Mouse (Mus musculus) left cerebral cortex, postnatal 14 days (tissue): ENCODE measurements around the gene Nfat5. TPM values are rescaled to one million over a fixed set of nuclear protein-coding genes. Genes with fewer than 3 reads are reported as not detected.
A peak's percentile ranks its signal among the peaks of the same experiment; 100 is the strongest.

Source experiments
- DNase-seq, 2 experiments: peaks; one replicate each; pipeline ENCODE4 v3.0.0; 2021 to 2022; ENCODE audit warnings: low spot score in 2 of 2, mixed read lengths in 1 of 2
- intact Hi-C: fragments of 180-260 bp; cut with DNase I; formaldehyde crosslinking; loops from one replicate; pipeline ENCODE4 v1.15.1; 2025
- total RNA-seq, 2 experiments: library from RNA; stranded (reverse); gene quantifications; 2 replicates each; pipeline ENCODE4 v1.2.3; 2021

Gene Nfat5
- total RNA-seq, 2 experiments from 2014 or later = 35.6 to 45.5 TPM

DNA sequence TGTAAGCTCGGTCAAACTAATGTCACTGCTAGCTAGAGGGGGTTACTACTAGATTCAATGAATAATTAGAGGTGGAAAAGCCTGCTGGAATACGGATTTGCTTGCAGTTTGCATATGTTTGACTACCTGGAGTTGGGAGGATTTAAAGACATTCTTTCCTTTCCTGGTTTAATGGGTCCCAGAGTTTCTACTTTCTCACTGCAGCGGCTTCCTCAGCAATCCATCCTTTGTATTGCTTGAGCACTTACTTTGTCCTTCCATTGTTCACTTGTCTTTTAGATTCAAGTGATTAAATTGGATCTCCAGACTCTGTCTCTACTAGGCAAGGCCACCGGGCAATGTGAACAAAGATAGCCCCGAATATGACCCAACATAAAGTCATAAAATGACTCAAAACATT, 5.7 kb upstream of the Nfat5 start:
- intact Hi-C loops = no loop called here
- no peak for DNase-seq

DNA sequence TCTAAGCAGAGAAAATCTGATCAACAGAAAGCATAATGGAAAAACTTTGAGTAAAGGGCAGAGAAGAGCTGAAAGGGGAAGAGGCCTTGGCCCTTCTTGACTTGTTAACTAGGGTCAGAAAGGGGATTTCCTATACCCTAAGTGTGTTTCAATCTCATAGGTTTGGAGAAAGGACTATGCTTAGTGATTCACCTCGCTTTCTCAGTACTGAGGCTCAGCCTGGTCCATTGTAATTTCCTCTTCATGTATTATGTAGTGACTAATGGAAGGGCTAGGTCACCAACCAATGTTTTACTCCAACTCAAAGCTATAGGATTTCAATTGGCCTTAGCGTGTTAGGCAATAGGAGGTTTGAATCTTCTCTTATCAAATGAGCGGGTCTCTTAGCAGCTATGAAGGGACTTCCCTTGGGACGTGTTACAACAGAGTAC, 2.1 kb upstream of the Nfat5 start:
- intact Hi-C loops = no loop called here

DNA sequence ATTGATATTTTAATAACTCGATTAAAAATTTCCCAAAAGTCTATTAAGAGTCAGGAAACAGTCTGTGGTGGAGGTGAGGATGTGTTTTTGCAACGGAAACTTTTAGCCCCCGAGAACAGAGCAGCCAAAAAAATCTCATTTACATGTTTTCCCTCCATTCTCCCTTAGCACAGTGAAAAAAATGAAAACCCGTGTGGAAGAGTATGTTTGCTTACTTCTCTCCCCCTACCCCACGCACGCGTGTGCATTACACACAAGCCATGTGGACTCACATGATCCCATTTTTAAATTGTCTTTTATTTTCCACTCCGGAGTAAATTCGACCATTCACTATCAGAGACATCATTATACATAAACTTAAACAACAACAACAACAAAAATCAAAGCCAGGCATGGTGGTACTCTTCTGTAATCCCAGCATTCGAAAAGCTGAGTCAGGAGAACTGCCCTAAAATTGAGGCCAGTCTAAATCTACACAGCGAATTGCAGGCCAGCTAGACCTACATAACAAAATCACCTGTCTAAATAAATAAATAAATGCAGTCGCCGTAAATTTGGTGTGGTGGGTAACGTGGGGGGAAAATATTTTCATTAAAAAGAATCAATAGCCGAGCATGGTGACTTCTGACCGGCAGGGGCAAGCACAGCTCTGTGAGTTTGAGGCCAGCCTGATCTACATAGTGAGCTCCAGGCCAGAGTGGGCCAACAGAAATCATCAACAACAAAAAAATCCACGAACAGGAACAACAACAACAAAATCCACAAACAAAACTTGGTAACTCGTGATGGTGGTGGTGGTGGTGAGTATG, 947 bp upstream of the Nfat5 start:
- intact Hi-C loops = no loop called here
- DNase-seq = no peak

More for the DNA sequence above, 2.1 kb upstream of the Nfat5 start:
- no peak for DNase-seq

DNA sequence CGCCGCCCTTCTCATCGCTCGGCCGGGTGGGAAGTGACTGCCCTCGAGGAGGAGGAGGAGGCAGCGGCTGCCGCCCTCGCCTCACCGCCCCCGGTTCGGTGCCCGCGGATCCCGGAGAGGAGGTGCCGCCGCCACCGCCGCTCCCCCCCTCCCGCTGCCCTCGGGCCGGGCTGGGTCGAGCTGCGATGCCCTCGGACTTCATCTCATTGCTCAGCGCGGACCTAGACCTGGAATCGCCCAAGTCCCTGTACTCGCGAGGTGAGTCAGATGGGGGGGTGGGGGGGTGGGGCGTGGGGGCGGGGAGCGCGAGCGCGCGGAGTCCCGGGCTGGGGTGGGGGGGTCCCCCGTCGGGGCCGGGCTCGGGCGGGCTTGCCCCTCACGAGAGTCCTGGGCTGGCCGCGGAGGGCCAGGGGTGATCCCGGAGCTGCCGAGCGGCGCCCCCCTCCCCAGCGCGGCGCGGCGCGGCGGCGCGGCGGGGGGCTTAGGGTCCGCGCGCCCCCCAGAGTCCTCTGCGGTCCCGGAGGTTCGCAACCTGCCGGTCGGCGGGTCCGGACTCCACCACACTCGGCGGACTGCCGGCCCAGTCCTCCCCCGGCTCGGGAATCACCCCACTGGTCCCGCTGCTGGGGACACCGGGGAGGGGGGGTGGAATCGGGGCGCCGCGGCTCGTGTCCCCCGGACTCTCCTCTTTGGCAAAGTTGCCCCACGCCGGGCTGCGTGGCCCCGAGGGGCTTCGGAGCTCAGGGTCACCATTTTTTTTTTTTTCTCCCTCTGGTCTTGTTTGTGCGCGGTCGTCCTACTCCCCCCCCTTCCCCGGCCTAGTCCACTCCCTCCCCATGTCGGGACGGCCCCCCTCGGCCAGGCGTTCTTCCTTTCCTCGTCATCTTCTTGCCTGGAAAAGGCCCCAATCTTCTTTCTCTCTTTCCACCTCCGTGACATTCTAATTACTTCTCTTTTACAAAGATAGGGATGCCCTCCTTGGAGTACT, 665 bp downstream of the Nfat5 start:
- peak; percentile 12 to 25 for DNase-seq
- intact Hi-C loops = no loop called here

DNA sequence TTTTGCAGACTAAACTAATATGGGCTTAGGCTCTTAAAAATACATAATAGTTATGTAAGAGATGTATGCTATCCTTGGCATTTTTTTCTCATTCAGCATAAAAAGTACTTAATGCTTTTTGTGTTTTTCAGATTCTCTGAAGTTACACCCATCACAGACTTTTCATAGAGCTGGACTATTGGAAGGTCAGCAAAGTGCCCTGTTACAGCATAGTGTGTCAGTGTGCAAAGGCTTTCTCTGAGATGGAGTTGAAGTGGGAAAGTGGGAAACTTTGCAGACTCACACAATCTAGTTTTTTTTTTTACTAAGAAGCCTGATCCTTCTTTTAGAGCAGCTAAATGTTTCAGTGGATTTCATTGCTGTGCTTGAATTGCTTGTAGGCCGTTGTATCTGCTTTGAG, 2.2 kb downstream of the Nfat5 start:
- DNase-seq = no peak
- intact Hi-C loops = no loop called here

DNA sequence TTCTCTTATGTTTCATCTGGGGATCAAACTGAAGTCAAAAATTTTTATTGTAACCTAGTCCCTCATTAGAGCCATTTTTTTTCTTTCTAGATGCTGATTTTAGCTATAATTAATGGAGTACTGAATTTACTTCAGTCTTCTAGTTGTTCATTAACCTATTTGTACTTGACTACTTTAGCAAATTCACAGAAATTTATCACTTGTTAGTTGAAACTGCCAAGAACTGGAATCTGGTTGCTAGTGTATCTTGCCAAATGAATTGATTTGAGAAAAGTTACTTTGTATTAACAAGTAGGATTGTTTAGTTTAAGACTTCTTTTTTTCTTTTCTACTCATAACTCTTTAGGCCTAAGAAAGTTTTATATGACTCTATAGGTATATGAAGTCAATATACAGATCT, 18.6 kb downstream of the Nfat5 start:
- no peak for DNase-seq
- intact Hi-C loops = no loop called here

DNA sequence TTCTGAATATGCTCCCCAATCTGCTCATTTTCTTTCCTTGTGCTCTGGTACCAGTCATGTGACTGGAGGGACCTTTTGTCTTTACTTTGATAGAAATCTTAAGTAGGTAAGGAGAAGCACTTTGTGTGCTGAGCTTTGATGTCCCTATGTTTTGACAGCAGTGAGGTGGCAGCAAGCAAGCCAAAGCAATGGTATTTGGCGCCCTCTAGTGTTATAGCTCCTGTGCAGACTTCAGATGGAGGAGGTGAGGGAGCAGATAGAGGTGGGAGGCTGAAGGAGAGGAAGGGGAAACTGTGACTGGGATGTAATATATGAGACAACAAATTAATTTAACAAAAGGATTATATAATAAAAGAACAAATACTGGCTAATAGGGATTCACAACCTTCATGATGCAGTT, 30.9 kb downstream of the Nfat5 start:
- intact Hi-C loops = loop anchor here (1.0 kb wide), 1 partner anchor 208 kb away; no protein-coding TSS in a partner anchor
- peak; percentile 83 to 87 for DNase-seq

DNA sequence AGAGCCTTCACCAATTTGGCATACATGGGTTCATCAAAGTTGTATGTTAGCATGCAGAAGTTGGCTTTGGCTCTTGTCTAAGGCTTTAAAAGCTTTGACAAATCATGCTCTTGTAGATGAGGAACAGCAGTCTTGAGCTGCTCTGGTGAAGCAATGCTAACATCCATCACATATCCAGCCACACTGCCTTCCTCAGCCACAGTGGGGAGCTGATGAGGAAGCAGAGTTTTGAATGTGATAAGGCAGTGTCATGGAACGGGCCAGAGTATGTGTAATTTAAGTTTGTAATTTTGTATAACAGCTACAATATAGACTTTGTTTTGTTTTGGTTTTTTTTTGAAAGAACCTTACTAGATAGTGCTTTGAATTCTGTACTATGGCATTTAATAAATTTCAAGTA, 36.3 kb downstream of the Nfat5 start:
- no peak for DNase-seq
- intact Hi-C loops = no loop called here

DNA sequence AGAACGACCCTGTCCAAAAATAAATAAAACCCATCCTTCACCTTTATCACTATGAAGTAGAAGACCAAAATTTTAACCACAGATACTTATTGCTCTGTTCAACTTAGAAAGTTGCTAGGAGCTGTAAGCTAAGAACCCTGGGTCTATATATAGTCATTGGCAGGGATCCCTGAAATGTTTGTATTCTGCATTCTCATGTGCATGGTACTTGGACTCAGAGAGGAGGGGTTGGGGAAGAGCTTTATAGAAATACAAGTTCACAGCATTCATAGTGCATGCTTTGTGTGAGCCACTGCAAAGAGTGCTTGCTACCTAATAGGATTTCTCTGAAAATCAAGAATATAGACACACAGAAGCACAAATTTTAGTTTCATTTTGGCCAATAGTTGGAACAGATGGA, 43.2 kb downstream of the Nfat5 start:
- intact Hi-C loops = no loop called here

DNA sequence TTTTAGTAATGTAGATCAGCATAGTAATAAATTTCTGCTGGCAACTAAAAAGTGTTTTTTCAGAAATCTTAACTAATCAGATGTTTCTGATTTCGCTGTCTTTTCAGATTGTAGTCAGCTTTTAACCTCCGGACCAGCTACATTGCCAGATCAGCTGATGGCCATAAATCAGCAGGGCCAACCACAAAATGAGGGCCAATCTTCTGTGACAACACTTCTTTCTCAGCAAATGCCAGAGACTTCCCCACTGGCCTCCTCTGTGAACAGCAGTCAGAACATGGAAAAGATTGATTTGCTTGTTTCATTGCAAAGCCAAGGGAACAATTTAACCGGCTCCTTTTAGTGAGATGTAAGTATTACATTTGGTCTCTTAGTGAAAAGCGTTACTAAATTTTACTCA, 77.0 kb downstream of the Nfat5 start:
- intact Hi-C loops = no loop called here
- DNase-seq = no peak

More for the DNA sequence above, 43.2 kb downstream of the Nfat5 start:
- peak in 1 of 2 experiments; percentile 6 for DNase-seq

DNA sequence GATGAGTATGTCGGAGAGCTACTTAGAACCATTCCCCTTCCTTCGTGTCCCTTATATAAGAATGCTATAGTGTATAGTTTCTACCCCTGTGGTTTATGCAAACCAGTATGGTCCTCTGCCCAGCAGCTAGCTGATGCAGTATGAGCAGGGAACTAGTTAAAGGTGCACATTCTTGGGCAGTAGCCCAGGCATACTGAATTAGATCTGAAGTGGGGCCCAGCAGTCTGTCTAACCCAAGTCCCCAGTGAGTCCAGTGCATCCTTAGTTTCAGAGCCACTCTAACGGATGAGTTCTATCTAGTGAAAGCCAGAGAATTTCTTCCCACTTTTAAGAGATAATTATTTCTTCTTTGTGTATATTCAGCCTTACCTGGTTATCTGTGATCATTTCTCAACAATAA, 84.1 kb downstream of the Nfat5 start:
- intact Hi-C loops = no loop called here
- DNase-seq = no peak

DNA sequence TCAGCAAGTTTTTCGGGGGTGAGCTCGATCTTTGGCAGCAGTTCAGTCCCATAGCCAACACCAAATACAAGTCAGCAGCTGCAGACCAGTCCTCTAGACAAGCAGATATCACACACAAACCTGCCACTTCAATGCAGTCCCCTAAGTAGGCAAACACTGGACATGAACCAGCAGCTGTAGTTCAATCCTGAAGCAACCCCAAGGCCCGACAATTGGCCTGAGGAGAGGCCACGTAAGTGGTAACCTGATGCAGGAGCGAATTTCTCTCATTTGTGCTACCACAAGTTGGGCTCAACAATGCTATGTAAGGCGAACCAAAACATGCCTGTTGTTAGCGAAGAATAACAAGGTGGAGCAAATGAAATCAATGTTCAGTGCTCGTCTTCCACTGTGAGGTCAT, 87.5 kb downstream of the Nfat5 start:
- no peak for DNase-seq
- intact Hi-C loops = no loop called here

DNA sequence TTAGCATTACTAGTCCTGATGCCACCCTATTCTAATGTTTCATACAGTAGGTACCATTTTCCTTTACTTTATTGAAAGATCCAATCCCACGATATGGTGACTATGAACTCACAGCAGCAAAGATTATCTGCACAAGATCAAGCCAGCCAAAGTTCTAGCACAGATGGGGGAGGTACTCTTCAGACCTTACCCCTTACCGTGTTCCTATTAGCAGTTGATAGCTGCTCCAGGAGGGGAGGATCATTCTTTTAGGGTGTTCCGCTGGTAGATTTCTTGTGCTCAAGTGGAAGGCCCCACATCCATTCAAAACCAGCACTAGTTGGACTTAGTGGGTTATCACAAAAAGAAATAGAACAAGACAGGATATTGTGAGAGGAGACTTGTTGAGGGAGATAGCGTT, 88.4 kb downstream of the Nfat5 start:
- intact Hi-C loops = no loop called here
- no peak for DNase-seq

DNA sequence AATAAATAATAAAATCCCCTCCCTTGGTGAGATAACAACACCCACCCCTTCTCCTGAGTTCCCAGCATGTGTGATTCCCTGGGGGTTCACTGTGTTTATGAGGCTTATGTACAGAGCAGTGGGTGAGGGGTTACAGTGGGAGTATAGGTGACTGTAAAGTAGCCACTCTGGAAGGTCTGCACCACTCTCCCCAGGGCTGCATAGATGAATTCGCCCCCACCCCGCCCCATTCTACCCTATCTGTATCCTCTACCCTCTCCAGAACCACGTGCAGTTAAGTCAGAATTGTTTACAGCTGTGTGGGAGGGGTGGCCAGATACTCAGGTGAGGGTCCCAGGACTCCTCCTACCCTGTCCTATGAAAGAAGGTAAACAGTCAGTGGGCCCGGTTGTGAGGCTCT, 89.6 kb downstream of the Nfat5 start:
- no peak for DNase-seq
- intact Hi-C loops = no loop called here

DNA sequence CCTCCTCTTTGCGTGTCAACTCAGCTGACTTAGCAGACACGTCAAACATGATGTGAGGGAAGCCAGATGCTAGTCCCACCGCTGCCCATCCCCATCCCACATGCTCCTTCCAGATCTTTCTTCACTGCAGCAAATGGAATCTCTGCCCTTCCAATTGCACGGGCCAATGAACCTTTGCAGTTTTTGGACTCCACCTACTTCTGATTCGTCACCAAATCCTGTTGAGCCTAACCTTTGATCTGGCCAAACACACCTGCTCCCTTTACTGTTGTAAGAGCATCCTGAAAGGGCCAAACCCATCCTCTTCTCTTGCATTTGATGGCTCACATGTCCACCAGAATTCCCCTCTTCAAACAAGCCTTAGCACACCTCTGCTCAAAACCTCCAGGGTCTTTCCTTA, 91.4 kb downstream of the Nfat5 start:
- no peak for DNase-seq
- intact Hi-C loops = no loop called here

DNA sequence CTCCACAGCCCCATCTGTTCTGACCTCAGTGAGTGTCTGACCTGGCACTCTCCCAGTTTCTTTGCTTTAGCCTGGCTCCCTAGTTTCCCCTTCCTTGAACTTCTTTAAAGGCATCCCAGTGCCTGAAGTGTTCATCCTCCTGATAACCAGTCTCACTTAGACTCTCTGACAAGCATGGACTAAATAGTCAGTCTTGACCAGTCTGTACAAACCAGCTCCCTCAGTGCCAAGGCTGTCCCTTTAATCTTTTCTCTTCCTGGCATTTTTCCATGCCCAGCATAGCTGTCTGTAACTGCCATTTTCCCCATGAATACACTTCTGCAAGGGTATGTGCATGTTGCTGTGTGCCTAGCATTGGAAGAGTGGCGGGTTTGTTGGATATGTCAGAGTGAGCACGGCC, 91.8 kb downstream of the Nfat5 start:
- intact Hi-C loops = no loop called here
- no peak for DNase-seq

DNA sequence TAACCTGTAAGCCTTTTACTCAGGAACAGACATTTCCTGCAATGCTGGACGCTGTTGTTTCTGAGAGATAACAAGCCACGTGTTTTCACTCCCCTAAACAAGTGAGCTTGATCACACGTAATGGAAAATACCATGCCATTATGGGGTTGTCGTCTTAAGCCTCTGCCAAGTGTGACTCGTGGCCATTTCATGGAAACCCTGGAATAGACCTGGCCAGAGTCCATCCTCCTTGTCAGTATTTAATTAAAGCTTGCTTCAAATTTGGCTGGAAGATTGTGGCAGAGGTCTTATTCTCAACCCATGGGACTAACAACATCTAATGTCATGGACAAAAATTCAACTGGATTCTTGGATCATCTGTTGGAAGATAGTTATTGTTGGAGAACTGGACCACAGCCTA, 92.9 kb downstream of the Nfat5 start:
- intact Hi-C loops = no loop called here

DNA sequence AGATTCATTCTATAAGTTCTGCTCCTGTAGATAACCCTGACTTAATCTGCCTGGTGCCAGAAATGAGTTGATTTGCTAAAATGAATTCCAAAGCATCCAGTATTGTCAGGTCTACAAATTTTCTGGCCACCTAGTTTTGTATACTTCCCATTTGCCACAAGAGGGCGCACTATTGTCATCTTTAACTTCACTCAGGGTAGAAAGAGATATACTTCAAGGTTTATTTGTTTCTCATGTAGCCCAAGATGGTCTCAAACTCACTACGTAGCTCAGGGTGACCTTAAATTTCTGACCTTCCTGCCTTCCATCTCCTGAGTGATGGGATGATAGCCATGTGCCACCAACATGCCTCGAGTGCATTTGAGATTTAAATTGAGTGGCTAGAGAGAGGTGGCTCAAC, 93.4 kb downstream of the Nfat5 start:
- intact Hi-C loops = no loop called here

More for the DNA sequence above, 92.9 kb downstream of the Nfat5 start:
- DNase-seq = no peak

DNA sequence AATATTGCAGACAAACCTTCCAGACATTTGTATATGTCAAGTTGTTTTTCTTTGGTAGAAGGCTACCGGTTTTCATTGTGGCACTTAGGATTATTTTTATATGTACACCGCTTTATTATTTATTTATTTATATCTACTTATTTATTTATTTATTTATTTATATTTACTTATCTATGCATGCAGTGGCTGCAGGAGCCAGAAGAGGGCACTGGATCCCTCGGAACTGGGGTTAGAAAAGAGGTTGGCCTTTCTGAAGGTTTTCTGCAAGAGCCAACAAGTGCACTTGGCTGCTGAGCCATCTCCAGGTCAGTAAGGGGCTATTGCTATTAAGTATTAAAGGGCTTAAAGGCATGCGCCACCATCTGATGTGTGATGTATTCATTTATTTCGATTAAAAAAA, 94.6 kb downstream of the Nfat5 start:
- intact Hi-C loops = loop anchor here (2.0 kb wide), 1 partner anchor 37 kb away; the partner anchor contains the start of gene Nob1
- DNase-seq = peak in 1 of 2 experiments; percentile 20

More for the DNA sequence above, 93.4 kb downstream of the Nfat5 start:
- peak in 1 of 2 experiments; percentile 30 for DNase-seq

DNA sequence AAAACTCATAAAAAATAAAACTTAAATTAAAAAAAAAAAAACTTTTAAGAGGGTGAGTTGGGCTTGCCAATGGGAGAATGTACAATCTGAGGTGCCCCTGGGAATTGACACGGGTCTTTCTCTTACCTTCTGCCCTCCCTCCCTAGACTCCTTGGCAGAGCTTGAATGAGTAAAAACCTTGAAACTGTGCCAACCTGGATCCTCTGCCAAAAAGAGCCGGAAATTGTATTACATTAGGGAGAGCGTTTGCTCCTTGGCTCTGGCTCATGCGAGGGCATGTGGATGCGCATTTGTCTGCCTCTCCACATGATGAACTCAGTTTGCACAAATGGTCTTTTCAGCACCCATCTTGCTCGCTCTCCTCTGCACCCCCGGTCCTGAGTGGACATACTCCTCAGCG, 96.3 kb downstream of the Nfat5 start:
- intact Hi-C loops = loop anchor here (2.0 kb wide), 1 partner anchor 35 kb away; the partner anchor contains the start of gene Nob1
- peak; percentile 42 to 43 for DNase-seq
